Mouse (Mus musculus) activated CD4-positive, CD25-positive, alpha-beta regulatory T cell, adult 9 weeks (primary cell): ENCODE data around the gene Taf12. TPM values are rescaled to one million over a fixed set of nuclear protein-coding genes. Genes with fewer than 3 reads are reported as not detected.

Experiments used
- polyA plus RNA-seq: library from polyadenylated mRNA; unstranded; fragments of 100-300 nt; shearing (Covaris generic); gene quantifications from one replicate; pipeline ENCODE4 v1.2.1, GENCODE M21; 2017

Taf12 gene
- 95.9 TPM for polyA plus RNA-seq

GRCm38 (mm10) chr4:132274156-132274862, at the start of gene Taf12:
Gene Taf12, plus strand, starts transcription at chr4:132274375.

GRCm38 (mm10) chr4:132261514-132262357, 12.4 kb upstream of the Taf12 start, which contains the start of gene Gmeb1:
Gene Gmeb1, minus strand, starts transcription at chr4:132261602.

GRCm38 (mm10) chr4:132302939-132303479, 28.8 kb downstream of the Taf12 start, which contains the start of gene Rab42:
Gene Rab42, minus strand, starts transcription at chr4:132303385.

GRCm38 (mm10) chr4:132329115-132329834, 55.1 kb downstream of the Taf12 start, which contains the start of gene Trnau1ap:
Gene Trnau1ap, minus strand, starts transcription at chr4:132329538.

Other genes starting within 250 kb of the Taf12 start
- not detected for gene Gm10300, start 199.7 kb upstream of the Taf12 start, polyA plus RNA-seq
- 85.6 TPM for gene Epb41, start 199.1 kb upstream of the Taf12 start, polyA plus RNA-seq
- gene Oprd1, start 129.9 kb upstream of the Taf12 start, polyA plus RNA-seq, result not detected
- gene Ythdf2, start 62.1 kb upstream of the Taf12 start, polyA plus RNA-seq, result 110 TPM
- gene Gmeb1, start 12.8 kb upstream of the Taf12 start, polyA plus RNA-seq, result 5.6 TPM
- gene Rab42, start 29.0 kb downstream of the Taf12 start, polyA plus RNA-seq, result 0.62 TPM
- 48.4 TPM for gene Trnau1ap, start 55.2 kb downstream of the Taf12 start, polyA plus RNA-seq
- 33.2 TPM for gene Rcc1, start 79.2 kb downstream of the Taf12 start, polyA plus RNA-seq
- gene Phactr4, start 148.1 kb downstream of the Taf12 start, polyA plus RNA-seq, result 4.1 TPM
- gene Med18, start 189.5 kb downstream of the Taf12 start, polyA plus RNA-seq, result 26.8 TPM
- gene Sesn2, start 236.1 kb downstream of the Taf12 start, polyA plus RNA-seq, result 14.5 TPM